21 mouse cellular contexts compared by ENCODE assay signal in genomic region chr1:165356347-165356746, GRCm38 (mm10).
A peak's percentile ranks its signal among the peaks of the same experiment; 100 is the strongest.
DNase-seq lines count a peak whose midpoint lies in the region; ATAC-seq and TF ChIP-seq lines count a peak whose summit lies in the region.
"Had no signal": no experiment of that assay in that cellular context is flagged by ENCODE, and none has a peak within 500 bp of the region (broad histone marks: within the 10 kb centered on the region; RNA-seq: fewer than 3 reads in every experiment).

No protein-coding gene starts in this region.

- no peak overlapping the region for H3K27ac ChIP-seq in MEL (ENCODE audit: control insufficient read depth, low read depth, low read length)
- no peak overlapping the region for H3K27ac ChIP-seq in liver, embryonic 13.5 days
- H3K27ac ChIP-seq: embryonic facial prominence, embryonic 13.5 days; forebrain, embryonic 13.5 days; heart, adult 2 months; hindbrain, embryonic 10.5 days; hindbrain, embryonic 14.5 days; intestine, embryonic 15.5 days had no signal

- TF ChIP-seq CTCF in MEL (IDR thresholded peaks at IDR 0.05 in 2 of 3, conservative IDR thresholded peaks at IDR 0.05 in 1 of 3; ENCODE audit: control insufficient read depth in 1 of 3, insufficient read depth in 1 of 3, low read depth in 2 of 3, low read length in 3 of 3, poor library complexity in 1 of 3, severe bottlenecking in 1 of 3): no peak

- peaks cover 3 to 12% of the 10 kb centered on the region in 2 experiments; a peak in 3 of 4 replicates for H3K36me3 ChIP-seq in MEL (ENCODE audit: control insufficient read depth in 1 of 2, insufficient read depth in 2 of 2, low read length in 2 of 2)
- H3K36me3 ChIP-seq in liver, embryonic 13.5 days: peaks cover 8% of the 10 kb centered on the region
- H3K36me3 ChIP-seq: hindbrain, embryonic 10.5 days; intestine, embryonic 15.5 days had no signal

- WGBS in liver, embryonic 13.5 days (ENCODE audit: insufficient replicate concordance): 3% methylated on average over 2 of the region's 2 CpGs

- H3K4me1 ChIP-seq in MEL (ENCODE audit: control insufficient read depth in 1 of 2, insufficient read depth in 2 of 2, low read length in 2 of 2): peaks cover 7 to 14% of the 10 kb centered on the region in 2 experiments
- H3K4me1 ChIP-seq in liver, embryonic 13.5 days (replicated peaks): peaks cover 14% of the 10 kb centered on the region
- H3K4me1 ChIP-seq: embryonic facial prominence, embryonic 13.5 days; forebrain, embryonic 13.5 days; heart, embryonic 12.5 days; hindbrain, embryonic 10.5 days; intestine, embryonic 15.5 days had no signal

- no peaks in the 10 kb centered on the region for H3K27me3 ChIP-seq in MEL (ENCODE audit: control insufficient read depth in 1 of 2, insufficient read depth in 2 of 2, low read length in 2 of 2)
- H3K27me3 ChIP-seq in liver, embryonic 13.5 days: no peaks in the 10 kb centered on the region
- H3K27me3 ChIP-seq: embryonic facial prominence, embryonic 13.5 days; forebrain, embryonic 13.5 days; heart, embryonic 12.5 days; intestine, embryonic 15.5 days had no signal

- intact Hi-C loops in left cerebral cortex, postnatal 4 days (cut with DNase I): no loop called here

- H3K79me2 ChIP-seq in MEL (ENCODE audit: control insufficient read depth, insufficient read depth, low read length, poor library complexity): no peaks in the 10 kb centered on the region

- peak; percentile 36 for DNase-seq in MEL (ENCODE audit: low read depth, low spot score)
- DNase-seq in liver, embryonic 13.5 days: peak; percentile 26
- DNase-seq in adrenal gland, adult (ENCODE audit: inconsistent age in 2 of 2, low spot score in 1 of 2): no peak
- DNase-seq in ovary, postnatal 10 days (ENCODE audit: low spot score): no peak
- no peak for DNase-seq in left cerebral cortex, postnatal 4 days
- DNase-seq: adrenal gland, adult 2 months; adrenal gland, postnatal 36 days; cerebellum, adult 11-12 months; cerebellum, postnatal 14 days; forebrain, postnatal 0 days; gastrocnemius, postnatal 14 days; heart, adult 2 months had no signal

- no peak overlapping the region for H3K4me3 ChIP-seq in MEL (ENCODE audit: control insufficient read depth in 1 of 2, insufficient read depth in 1 of 2, low read depth in 2 of 2, low read length in 2 of 2)
- H3K4me3 ChIP-seq in liver, embryonic 13.5 days (replicated peaks): no peak overlapping the region
- H3K4me3 ChIP-seq: embryonic facial prominence, embryonic 13.5 days; forebrain, embryonic 13.5 days; heart, adult 2 months; heart, embryonic 12.5 days; hindbrain, embryonic 10.5 days; intestine, embryonic 15.5 days had no signal

- H3K4me2 ChIP-seq in liver, embryonic 13.5 days: no peak overlapping the region
- H3K4me2 ChIP-seq: embryonic facial prominence, embryonic 13.5 days; forebrain, embryonic 13.5 days; heart, embryonic 12.5 days; hindbrain, embryonic 14.5 days; intestine, embryonic 15.5 days had no signal

- H3K9me3 ChIP-seq in MEL (replicated peaks; ENCODE audit: insufficient read depth, low read length): no peaks in the 10 kb centered on the region
- no peaks in the 10 kb centered on the region for H3K9me3 ChIP-seq in liver, embryonic 13.5 days (replicated peaks)
- H3K9me3 ChIP-seq: embryonic facial prominence, embryonic 13.5 days; forebrain, embryonic 13.5 days; heart, embryonic 12.5 days; hindbrain, embryonic 10.5 days; intestine, embryonic 15.5 days had no signal

- peak; percentile 76 to 88 for TF ChIP-seq EP300 in MEL (IDR thresholded peaks at IDR 0.05; ENCODE audit: low read depth in 1 of 2, low read length in 2 of 2)

- TF ChIP-seq RAD21 in MEL (IDR thresholded peaks at IDR 0.05; ENCODE audit: low read depth, low read length): no peak

- H3K9ac ChIP-seq in MEL (ENCODE audit: control insufficient read depth, low read depth, low read length, poor library complexity, severe bottlenecking): no peak overlapping the region
- H3K9ac ChIP-seq in liver, embryonic 13.5 days: no peak overlapping the region
- H3K9ac ChIP-seq: embryonic facial prominence, embryonic 13.5 days; forebrain, embryonic 13.5 days; forebrain, postnatal 0 days; heart, embryonic 12.5 days; hindbrain, embryonic 14.5 days; intestine, embryonic 15.5 days had no signal

- 0 out of 2 replicates have a peak, but pooled peaks have one; percentile 30 for ATAC-seq in erythroid progenitor cell, adult 5-6 weeks (replicated peaks; ENCODE audit: low FRiP score, poor library complexity, severe bottlenecking)
- peak; percentile 80 for ATAC-seq in liver, embryonic 13.5 days (ENCODE audit: low read depth)
- ATAC-seq in megakaryocyte progenitor cell, adult 5-6 weeks (replicated peaks; ENCODE audit: poor library complexity): peak; percentile 84
- ATAC-seq in megakaryocyte, adult 5-6 weeks (ENCODE audit: poor library complexity, severe bottlenecking): no peak
- ATAC-seq: forebrain, embryonic 13.5 days; forebrain, postnatal 0 days; intestine, embryonic 15.5 days had no signal

- TF ChIP-seq POLR2A in MEL (IDR thresholded peaks at IDR 0.05; ENCODE audit: control insufficient read depth in 1 of 2, insufficient read depth in 1 of 2, low read depth in 1 of 2, low read length in 2 of 2, poor library complexity in 1 of 2): no peak

TF ChIP-seq in MEL, 35 proteins besides CTCF, POLR2A, EP300 and RAD21:
- 0 out of 2 replicates have a peak, but pooled peaks have one; percentile 29 for TF ChIP-seq MAFK (IDR thresholded peaks at IDR 0.05; ENCODE audit: borderline replicate concordance, low read depth, low read length)
- no peak for TF ChIP-seq ZNF384 (IDR thresholded peaks at IDR 0.05; ENCODE audit: low read depth, low read length)
- no peak for TF ChIP-seq USF1 (IDR thresholded peaks at IDR 0.05; ENCODE audit: low read depth, low read length)
- peak; percentile 41 for TF ChIP-seq TAL1 (IDR thresholded peaks at IDR 0.05; ENCODE audit: low read length)
- peak; percentile 53 for TF ChIP-seq RCOR1 (IDR thresholded peaks at IDR 0.05; ENCODE audit: low read depth, low read length)
- TF ChIP-seq ZC3H11A (IDR thresholded peaks at IDR 0.05; ENCODE audit: low read depth, low read length): no peak; the same call in 1 of the 2 replicates
- no peak for TF ChIP-seq MXI1 (IDR thresholded peaks at IDR 0.05; ENCODE audit: low read depth, low read length)
- TF ChIP-seq BHLHE40 (IDR thresholded peaks at IDR 0.05; ENCODE audit: borderline replicate concordance, low read depth, low read length): 0 out of 2 replicates have a peak, but pooled peaks have one; percentile 25
- peak; percentile 65; the same call in 1 of the 2 replicates for TF ChIP-seq ETS1 (IDR thresholded peaks at IDR 0.05; ENCODE audit: low read depth, low read length)
- TF ChIP-seq TBP (IDR thresholded peaks at IDR 0.05; ENCODE audit: low read depth, low read length): no peak
- 0 out of 2 replicates have a peak, but pooled peaks have one; percentile 26 for TF ChIP-seq HCFC1 (IDR thresholded peaks at IDR 0.05; ENCODE audit: low read depth, low read length)
- TF ChIP-seq E2F4 (IDR thresholded peaks at IDR 0.05; ENCODE audit: borderline replicate concordance, low read depth, low read length): no peak
- peak; percentile 85 for TF ChIP-seq TCF12 (IDR thresholded peaks at IDR 0.05; ENCODE audit: low read depth, low read length)
- no peak for TF ChIP-seq MAX (IDR thresholded peaks at IDR 0.05; ENCODE audit: low read length)
- TF ChIP-seq GABPA (IDR thresholded peaks at IDR 0.05; ENCODE audit: low read depth, low read length): peak; percentile 49; the same call in 1 of the 2 replicates
- TF ChIP-seq GATA1 (IDR thresholded peaks at IDR 0.05; ENCODE audit: low read depth, low read length): peak; percentile 89

Comparison
In these comparisons a context has a peak if more than half of its experiments do, and no peak if none do; other contexts are left out.
1. DNase-seq: peak in MEL (single experiment) and liver, embryonic 13.5 days (single experiment); none in adrenal gland, adult (0 of 2), ovary, postnatal 10 days (single experiment) and left cerebral cortex, postnatal 4 days (single experiment).